Mouse (Mus musculus) left cerebral cortex, postnatal 36 days (tissue): ENCODE results near the gene Gorasp1. TPM values are rescaled to one million over a fixed set of nuclear protein-coding genes. Genes with fewer than 3 reads are reported as not detected.

Source experiments
- DNase-seq, 2 experiments: peaks; one replicate each; pipeline ENCODE4 v3.0.0; 2021 to 2022; ENCODE audit warnings: low spot score in 2 of 2, mixed read lengths in 1 of 2
- intact Hi-C: fragments of 180-260 bp; cut with DNase I; formaldehyde crosslinking; loops from one replicate; pipeline ENCODE4 v1.15.1; 2025
- total RNA-seq, 2 experiments: library from RNA; stranded (reverse); gene quantifications; 2 replicates each; pipeline ENCODE4 v1.2.3; 2021

Gorasp1 gene
- total RNA-seq, 2 experiments from 2014 or later: 36.3 to 40.6 TPM

DNA sequence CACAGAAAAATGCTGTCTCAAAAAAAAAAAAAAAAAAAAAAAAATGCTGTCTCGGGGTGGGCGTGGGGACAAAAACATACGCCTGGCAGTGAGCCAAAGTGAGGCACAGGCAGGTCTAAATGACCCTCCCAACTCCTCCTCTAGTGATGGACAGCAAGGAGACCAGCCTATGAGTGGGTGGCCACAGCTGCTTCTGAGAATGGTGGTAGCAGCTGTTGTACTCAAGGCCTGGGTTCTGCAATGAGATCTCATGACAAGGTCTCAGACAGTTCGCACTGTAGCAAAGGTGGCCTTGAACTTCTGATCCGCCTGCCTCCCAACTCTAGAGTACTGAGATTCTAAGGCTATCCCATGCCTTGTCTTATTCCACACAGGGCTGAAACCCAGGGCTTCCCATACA lies 4.0 kb upstream of the Gorasp1 start:
- intact Hi-C loops: no loop called here
- no peak for DNase-seq

GRCm38 (mm10) chr9:119939646-119940045 lies 2.3 kb upstream of the Gorasp1 start:
- DNase-seq: no peak
- intact Hi-C loops: no loop called here

DNA sequence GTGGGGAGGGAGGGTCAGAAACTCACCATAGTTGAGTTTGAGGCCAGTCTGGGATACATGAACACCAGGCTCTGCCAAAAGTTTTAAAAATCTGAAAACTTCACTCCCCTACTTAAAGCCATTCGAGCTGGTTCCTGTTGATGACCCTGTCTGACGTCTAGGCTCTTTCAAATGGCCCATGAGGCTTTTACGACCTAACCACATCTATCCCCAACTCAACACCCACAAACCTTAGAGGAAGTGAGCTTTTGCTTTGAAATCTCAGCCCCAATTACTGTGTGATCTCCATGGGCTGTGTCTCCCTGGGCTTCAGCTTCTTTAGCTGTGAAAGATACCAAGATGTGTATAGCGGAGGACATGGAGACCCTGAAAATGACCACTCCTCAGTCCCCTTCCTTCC lies 1.1 kb upstream of the Gorasp1 start:
- DNase-seq: no peak
- intact Hi-C loops: no loop called here

- DNase-seq: no peak
- intact Hi-C loops: no loop called here
Measured at GRCm38 (mm10) chr9:119933675-119934074, 3.7 kb downstream of the Gorasp1 start.

- no peak for DNase-seq
- intact Hi-C loops: no loop called here
Measured at GRCm38 (mm10) chr9:119932358-119932757, 5.0 kb downstream of the Gorasp1 start.

DNA sequence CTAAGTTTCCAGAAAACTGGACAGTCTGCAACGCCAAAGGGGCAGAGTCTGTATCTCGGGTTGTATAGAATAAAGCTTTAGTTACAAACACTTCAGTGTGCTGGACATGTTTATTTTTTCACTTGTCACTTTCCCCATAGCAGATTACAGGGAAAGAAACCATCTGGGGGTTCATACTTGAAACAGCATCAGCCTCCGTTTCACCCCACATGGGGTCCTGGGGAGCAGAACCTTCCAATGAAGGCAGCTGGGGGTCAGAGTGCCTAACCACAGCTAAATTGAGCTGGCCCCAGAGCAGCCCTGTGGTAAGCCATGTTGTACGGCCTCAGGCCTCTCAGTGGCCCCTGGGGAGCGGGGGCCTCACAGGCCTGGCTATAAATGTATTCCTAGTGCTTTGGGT lies 10.9 kb downstream of the Gorasp1 start:
- intact Hi-C loops: no loop called here
- DNase-seq: no peak

- DNase-seq: no peak
- intact Hi-C loops: no loop called here
Measured at GRCm38 (mm10) chr9:119925729-119926128, 11.6 kb downstream of the Gorasp1 start.

DNA sequence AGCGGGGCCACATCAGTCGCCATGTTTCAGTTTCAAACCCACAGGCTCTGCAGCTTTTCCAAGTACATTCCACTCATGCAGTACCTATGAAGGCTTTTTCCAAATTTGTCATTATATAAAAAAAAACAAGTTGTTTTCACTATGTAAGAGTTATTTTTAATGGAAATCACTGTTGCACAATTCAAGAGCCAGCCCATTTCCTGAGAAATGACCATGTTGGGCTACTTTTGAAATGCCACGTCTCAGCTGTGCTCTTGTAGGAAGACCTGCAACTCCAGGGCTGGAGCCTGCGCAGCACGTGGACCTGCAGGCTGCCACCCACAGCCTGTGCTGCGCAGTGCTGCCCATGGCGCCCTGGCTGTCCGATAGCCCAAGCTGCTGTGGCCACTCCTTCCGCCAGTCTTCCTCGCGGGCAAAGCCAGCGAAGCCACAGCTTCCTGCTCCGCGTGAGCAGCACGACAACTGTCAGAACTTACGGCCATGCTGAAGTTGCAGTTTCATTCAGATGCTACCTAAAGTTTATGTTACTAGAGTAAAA lies 12.2 kb downstream of the Gorasp1 start:
- peak in 1 of 2 experiments; percentile 25 for DNase-seq
- intact Hi-C loops: no loop called here

DNA sequence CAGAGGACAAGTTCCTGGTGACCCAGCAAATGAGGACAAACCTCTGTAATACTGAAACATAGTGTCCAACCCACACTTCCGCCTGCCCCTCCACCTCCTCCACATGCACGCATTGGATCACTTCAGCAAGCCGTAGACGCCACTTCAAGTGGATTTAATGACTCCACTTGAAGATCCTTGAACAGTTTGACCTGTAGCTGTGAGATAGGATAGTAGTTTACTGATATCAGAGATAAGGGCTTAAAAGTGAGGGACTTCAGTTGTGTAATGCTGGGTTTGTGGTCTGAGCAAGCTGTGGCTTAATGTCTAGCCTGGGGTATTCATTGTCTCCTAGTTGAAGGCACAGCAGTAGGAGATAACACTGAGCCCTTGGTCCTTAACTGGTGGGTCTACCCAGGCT lies 13.9 kb downstream of the Gorasp1 start:
- intact Hi-C loops: no loop called here
- no peak for DNase-seq

GRCm38 (mm10) chr9:119919858-119920257 lies 17.5 kb downstream of the Gorasp1 start:
- intact Hi-C loops: no loop called here
- no peak for DNase-seq

- intact Hi-C loops: no loop called here
- DNase-seq: no peak
Measured at GRCm38 (mm10) chr9:119913087-119913838, 24.1 kb downstream of the Gorasp1 start.

DNA sequence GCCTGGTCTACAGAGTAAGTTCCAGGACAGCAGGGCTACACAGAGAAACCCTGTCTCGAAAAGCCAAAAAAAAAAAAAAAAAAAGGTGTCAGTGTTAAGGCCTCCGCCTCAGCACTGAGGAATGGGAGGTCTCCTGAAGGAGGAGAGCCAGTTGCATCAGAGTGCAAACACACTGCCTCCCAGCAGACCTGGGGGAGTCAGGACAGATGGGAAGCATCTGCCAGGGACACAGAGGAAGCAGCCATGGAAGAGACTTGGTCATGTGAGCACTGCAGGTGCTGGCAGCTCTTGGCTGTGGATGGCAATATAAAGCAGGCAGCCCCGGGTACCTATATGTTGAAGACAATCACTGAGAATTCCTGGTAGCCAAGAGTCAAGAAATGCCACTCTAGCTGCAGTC lies 27.4 kb downstream of the Gorasp1 start:
- DNase-seq: no peak
- intact Hi-C loops: no loop called here

DNA sequence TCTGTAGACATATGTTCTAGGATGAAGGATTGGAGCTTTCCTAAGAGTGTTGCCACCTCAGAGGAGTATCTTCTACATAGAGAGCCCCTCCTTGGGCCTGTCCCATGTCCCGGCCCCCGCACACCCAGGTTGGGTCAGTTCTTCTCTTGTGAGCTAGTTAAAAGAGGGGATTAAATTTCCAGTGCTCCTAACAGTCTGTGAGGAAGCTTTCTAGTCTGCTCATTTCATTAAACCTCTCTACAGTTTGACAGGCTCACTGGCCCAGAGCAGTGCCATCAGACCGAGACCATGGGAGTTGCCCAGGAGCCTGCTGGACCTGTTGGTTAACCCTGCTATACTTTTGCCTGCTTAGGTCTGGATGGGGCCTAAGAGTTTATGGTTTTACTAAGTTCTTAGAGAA lies 28.7 kb downstream of the Gorasp1 start:
- DNase-seq: no peak
- intact Hi-C loops: no loop called here

GRCm38 (mm10) chr9:119902410-119903151 lies 34.8 kb downstream of the Gorasp1 start:
- DNase-seq: peak in 1 of 2 experiments; percentile 45
- intact Hi-C loops: no loop called here

GRCm38 (mm10) chr9:119899446-119899845 lies 37.9 kb downstream of the Gorasp1 start:
- intact Hi-C loops: loop anchor here (10.0 kb wide), 2 partner anchors 255 to 315 kb away; no protein-coding TSS in a partner anchor
- DNase-seq: no peak

GRCm38 (mm10) chr9:119895040-119895721 lies 42.2 kb downstream of the Gorasp1 start:
- peak in 1 of 2 experiments; percentile 50 for DNase-seq
- intact Hi-C loops: loop anchor here (10.0 kb wide), 2 partner anchors 250 to 310 kb away; no protein-coding TSS in a partner anchor

DNA sequence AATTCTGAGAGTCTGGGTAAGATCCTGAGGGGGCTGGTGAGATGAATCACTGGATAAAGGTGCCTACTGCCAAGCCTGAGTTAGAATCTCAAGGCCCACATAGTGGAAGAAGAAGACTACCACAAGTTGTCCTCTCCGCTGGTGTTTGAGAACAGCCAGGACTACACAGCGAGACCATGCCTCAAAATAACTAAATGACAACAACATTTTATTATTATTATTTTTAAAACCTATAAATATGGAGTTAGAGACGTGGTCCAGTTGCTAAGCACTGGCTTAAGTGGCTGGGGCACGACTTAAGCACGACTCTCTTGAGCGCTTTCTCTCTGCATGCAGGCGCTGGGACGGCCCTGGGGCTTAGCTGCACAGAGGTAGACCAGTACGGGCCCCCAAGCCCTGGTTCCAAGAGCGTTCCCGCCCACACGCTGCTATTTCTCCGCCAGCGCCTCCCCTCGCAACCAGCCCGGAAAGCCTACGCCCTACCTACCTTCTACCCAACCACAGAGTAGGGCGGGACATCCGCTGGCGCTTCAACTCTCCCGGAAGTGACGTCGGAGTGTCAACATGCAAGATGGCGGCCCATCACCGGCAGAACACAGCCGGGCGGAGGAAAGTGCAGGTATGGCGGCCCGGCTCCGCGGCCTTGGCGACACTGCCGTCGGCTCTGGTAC lies 42.9 kb downstream of the Gorasp1 start, which contains the start of gene Wdr48:
Gene Wdr48 (plus strand): TSS at position 540 of the 671 bp plus-strand sequence.
- peak; percentile 94 to 97 for DNase-seq
- intact Hi-C loops: loop anchor here (10.0 kb wide), 2 partner anchors 250 to 310 kb away; no protein-coding TSS in a partner anchor

DNA sequence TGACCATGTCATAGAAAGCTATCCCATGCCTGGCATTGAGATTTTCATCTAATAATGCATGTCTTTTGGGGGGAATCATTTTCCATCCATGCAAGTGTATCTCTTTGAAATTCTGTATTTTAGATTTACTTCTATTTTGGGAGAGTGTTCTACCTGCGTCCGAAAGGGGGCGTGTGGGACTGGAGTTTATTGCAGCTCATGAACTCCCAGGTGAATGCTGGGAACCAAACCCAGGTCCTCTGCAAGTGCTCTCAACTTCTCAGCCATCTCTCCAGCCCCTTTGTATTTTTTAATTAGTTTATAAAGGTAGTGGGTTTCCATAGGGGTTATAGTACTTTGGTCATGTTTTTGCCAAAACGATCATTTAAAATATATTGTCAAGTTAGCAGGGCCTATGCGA lies 43.5 kb downstream of the Gorasp1 start:
- no peak for DNase-seq
- intact Hi-C loops: loop anchor here (10.0 kb wide), 2 partner anchors 249 to 309 kb away; no protein-coding TSS in a partner anchor

DNA sequence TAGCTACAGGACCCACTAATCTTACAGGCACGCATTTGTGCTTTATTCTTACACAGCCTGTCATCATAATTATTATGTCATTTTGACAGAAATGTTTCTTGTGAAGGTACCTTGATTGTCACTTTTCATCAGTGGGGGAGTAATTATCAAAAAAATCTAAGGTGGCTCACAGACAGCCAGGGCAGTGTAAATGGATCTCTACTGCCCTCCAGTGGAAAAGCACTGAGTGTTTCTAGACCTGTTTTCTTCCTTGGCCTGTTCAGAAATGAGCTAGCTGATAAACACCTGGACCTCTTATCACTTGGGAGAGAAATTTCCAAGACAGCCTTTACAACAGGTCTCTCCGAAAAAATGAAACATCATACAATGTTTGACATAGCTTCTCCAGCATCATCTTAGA lies 46.7 kb downstream of the Gorasp1 start:
- intact Hi-C loops: loop anchor here (1.0 to 10.0 kb wide), 3 partner anchors 246 to 431 kb away; no protein-coding TSS in a partner anchor

More for the DNA sequence above, 46.7 kb downstream of the Gorasp1 start:
- DNase-seq: no peak
